Mouse (Mus musculus) bone marrow, adult 2 months (tissue): ENCODE measurements around the gene Ctxn1. TPM values are rescaled to one million over a fixed set of nuclear protein-coding genes. Genes with fewer than 3 reads are reported as not detected.

Experiments used
- H3K27ac ChIP-seq: fragments of 200-500 bp; 2 replicates; pipeline ENCODE4 v1.5.1; 2012; ENCODE audit warnings: low read depth, mild to moderate bottlenecking, control low read depth, inconsistent platforms, low read length; ENCODE audit not compliant: control insufficient read depth, poor library complexity, insufficient read depth
- H3K4me1 ChIP-seq: fragments of 200-500 bp; 2 replicates; pipeline ENCODE4 v1.6.1; 2011; ENCODE audit warnings: low read length; ENCODE audit not compliant: control insufficient read depth, insufficient read depth
- H3K4me3 ChIP-seq: fragments of 200-500 bp; replicated peaks from 2 replicates; pipeline ENCODE3; 2011; ENCODE audit warnings: mild to moderate bottlenecking, low read depth, low read length, control low read depth; ENCODE audit not compliant: control insufficient read depth
- CTCF ChIP-seq: fragments of 200-500 bp; IDR thresholded peaks from 2 replicates; pipeline ENCODE4 v1.5.1; 2011; ENCODE audit warnings: low read length, control low read depth; ENCODE audit not compliant: control insufficient read depth, insufficient read depth
- POLR2A ChIP-seq: fragments of 200-500 bp; IDR thresholded peaks from 2 replicates; pipeline ENCODE4 v1.6.1; 2011; ENCODE audit warnings: low read depth, mild to moderate bottlenecking, control low read depth, low read length, borderline replicate concordance; ENCODE audit not compliant: control insufficient read depth
- WGBS: fragments of 180-500 bp; shearing (Covaris S2); methylation state at CpG from one replicate; pipeline ENCODE4 v1.1.7; 2018; 5-methylcytosine and 5-hydroxymethylcytosine counted together
- polyA plus RNA-seq: library from polyadenylated mRNA; stranded (reverse); fragments of >200 nt; gene quantifications from 2 replicates; pipeline ENCODE4 v1.2.4, GENCODE M21; 2011; ENCODE audit warnings: low replicate concordance; ENCODE audit not compliant: missing spikeins, insufficient read depth, insufficient read length

Gene Ctxn1
- polyA plus RNA-seq, 1 experiment, result 3.8 TPM

- 90% methylated on average over 13 of the region's 13 CpGs for WGBS
- H3K27ac ChIP-seq, result no peak overlapping the region
- TF ChIP-seq CTCF, result no peak
- TF ChIP-seq POLR2A, result no peak
- no peak overlapping the region for H3K4me3 ChIP-seq
- no peaks in the 10 kb centered on the region for H3K4me1 ChIP-seq
Observed at GRCm38 (mm10) chr8:4245737-4246136, 13.3 kb downstream of the Ctxn1 start.

DNA sequence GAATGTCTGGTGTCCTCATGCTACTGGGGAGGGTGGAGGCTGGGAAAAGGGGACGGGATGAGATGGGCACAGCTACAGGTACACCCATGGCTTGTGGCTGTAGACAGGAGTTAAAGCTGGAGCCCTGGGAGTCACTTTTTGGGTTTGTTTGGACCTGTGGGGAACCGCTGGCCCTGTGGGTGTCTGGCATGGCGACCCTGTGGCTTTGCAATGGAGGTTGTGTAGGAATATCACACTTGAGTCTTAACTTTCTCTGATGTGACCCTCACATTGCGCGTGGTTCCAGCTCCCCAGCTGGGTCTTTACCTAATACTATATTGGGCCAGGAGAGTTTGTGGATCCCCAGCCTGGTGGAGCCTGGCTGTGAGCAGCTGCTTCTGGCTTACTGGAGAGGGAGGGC, 14.0 kb downstream of the Ctxn1 start:
- no peak overlapping the region for H3K4me3 ChIP-seq
- 94% methylated on average over 5 of the region's 5 CpGs for WGBS
- no peak overlapping the region for H3K27ac ChIP-seq
- TF ChIP-seq CTCF (no peak), POLR2A (no peak)
- H3K4me1 ChIP-seq, result no peaks in the 10 kb centered on the region; the same call in 1 of the 2 replicates

DNA sequence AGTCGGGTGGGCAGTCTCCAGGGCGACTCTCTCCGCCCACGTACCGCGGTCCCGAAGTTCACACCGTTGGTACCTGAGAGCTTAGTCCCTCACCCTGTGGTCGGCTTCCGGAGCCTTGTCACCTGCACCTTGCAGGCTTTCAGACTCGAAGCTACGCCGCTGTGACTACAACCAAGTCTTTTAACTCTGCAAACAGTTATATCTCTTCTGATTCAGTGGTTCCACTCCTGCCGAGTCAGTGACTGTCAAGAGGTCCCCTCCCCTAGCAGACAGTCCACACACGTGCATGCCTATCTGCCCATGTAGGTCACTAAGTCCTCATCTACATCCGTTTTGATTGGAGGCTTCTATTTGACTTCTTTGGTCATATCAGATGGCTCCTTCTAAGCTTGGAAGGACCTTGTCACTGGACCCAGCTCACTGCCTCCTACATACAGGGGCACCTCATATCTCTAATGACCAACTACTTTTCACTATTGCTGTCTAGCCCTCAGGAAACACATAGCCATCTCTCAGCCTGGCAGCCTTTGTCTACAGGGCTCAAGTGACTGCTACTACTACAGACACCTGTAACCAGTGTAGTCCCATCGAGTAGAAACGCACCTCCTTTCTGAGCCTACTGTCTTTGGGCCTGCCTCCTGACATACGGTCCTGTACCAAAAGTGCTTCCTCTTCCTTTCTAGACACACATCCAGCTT, 19.7 kb downstream of the Ctxn1 start:
- H3K4me3 ChIP-seq, result peak overlapping the region; percentile 98
- peak overlapping the region; percentile 91 for H3K27ac ChIP-seq
- WGBS, result 4% methylated on average over 19 of the region's 19 CpGs
- TF ChIP-seq POLR2A (no peak), CTCF (no peak)
- H3K4me1 ChIP-seq, result peaks cover 4% of the 10 kb centered on the region; the same call in 1 of the 2 replicates

DNA sequence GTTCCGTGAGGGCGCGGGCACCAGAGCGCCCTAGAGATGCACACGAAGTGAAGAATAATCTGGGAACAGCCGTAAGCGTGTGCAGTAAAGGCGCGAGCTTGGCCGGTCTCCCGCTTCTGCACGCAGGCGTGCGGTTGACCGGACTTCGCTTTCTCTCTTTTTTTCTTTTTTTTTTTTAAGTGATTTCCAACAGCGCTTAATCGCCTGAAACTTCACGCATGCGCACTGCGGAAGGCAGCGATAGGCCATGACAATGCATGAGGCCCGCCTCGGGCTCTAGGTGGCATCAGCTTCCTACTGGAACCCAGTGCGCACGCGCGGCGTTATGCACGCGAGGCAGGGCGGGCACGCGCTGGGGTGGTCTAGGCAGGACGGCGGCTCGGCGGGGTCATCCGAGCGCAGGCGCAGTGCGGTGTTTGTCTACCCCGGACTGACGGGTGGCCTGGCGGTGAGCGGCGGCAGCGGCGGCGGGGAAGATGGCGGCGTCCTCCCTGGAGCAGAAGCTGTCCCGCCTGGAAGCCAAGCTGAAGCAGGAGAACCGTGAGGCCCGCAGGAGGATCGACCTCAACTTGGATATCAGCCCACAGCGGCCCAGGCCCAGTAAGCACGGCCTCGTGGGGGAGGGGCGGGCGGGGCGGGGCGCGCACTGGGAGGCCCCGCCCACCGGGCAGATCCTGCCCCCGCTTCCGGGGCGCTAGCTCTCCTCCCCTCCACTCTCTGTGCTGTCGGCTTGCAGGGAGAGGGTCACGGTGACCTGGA, 20.5 kb downstream of the Ctxn1 start, which contains the start of the genes Map2k7 and Gm49320:
Map2k7 (plus strand) TSS at position 307 of the 759 bp plus-strand sequence.
Gm49320 (plus strand) TSS at position 432 of the 759 bp plus-strand sequence.
- Histone ChIP-seq H3K27ac (peak within 1 kb of the TSS; percentile 91), H3K4me3 (peak within 1 kb of the TSS; percentile 98), H3K4me1 (peaks cover 4% of the 10 kb centered on the region; the same call in 1 of the 2 replicates)
- under 1% methylated on average over 71 of the region's 71 CpGs for WGBS
- TF ChIP-seq CTCF (peak; percentile 19; the same call in 1 of the 2 replicates), POLR2A (peak; percentile 72; the same call in 1 of the 2 replicates)

DNA sequence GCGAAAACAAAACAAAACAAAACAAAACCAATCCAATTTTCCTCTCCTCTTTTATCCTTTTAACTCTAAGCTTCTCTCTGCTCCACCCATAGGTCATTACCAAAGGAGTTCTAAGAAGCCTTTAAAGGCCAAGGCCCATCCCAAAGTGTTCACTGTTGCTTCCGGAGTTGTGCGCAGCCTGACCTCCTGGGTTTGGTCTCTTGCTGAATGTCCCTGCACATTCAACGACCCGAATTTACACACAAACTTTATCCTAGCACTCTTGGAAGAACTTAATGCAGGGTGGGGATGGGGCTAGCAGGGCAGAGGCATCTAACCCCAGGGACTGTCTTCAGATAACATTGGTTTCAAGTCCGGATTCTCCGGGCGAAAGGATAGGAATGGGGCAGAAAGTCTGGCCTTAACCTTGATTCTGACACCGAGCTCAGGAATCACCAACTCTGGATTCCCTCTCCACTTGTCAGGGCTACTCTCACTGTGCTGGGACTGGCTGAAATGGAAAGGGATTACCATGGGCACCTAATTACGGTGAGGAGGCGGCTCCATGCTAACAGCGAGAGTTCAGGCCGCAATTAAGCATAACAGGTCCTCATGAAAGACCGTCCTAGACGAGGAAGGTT, 21.1 kb downstream of the Ctxn1 start:
- Histone ChIP-seq H3K27ac (peak overlapping the region; percentile 70), H3K4me3 (peak overlapping the region; percentile 98), H3K4me1 (peaks cover 4% of the 10 kb centered on the region; the same call in 1 of the 2 replicates)
- TF ChIP-seq CTCF (no peak), POLR2A (no peak)
- WGBS, result 17% methylated on average over 15 of the region's 15 CpGs

DNA sequence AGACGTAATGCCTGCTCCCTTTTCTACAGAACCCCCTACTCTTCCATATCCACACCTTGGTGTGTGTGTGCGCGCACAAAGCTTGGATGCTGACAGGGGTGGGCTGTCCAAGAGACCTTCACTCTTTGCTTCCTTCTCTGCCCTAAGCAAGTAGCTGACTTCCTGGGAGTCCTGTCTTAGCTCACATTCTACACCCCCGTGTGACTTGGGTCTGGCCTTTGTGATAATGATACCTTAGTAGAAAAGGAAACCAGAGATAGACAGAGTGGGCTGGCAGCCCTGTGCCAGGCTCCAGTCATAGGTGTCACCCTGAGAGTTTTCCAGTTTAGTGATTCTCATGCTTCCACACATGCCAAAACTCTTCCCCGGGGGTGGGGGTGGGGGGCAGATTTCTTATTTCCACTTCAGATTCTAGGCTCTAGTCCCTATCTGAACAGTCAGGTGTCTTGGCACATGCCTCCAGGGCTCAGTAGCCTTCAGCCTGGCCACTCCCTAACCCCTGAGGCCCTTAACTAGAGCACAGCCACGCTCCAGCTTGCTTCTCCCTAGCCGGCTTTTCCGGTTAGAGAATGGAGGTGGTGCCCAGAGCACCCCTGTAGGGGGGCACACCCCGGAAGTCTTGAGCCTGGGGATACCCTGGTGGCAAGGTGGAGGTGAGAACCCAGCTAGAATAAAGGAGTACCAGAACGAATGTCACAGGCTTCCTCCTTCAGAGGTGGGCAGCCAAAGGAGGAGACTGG, 28.3 kb downstream of the Ctxn1 start:
- no peak overlapping the region for H3K27ac ChIP-seq
- no peak overlapping the region for H3K4me3 ChIP-seq
- no peaks in the 10 kb centered on the region for H3K4me1 ChIP-seq
- no peak for TF ChIP-seq POLR2A
- TF ChIP-seq CTCF, result no peak
- 62% methylated on average over 10 of the region's 10 CpGs for WGBS

DNA sequence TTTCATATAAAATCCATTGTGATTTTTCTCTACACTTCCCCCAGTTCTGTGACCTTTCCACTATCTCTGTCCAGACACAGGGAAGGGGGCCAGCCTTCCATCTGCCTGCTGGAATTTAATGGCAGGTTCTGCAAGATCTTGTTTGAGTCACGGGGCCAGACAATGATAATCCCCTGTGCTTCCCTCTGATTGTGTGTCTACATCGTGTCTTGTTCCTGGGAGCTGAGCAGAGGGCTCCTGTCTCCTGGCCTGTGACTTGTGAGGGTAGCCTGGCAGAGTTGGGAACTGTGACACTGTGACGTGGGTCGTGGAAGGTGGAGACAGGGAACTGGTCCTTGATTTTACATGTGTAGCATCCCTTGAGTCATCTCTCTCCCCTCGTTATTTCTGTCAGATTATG, 29.3 kb downstream of the Ctxn1 start:
- H3K27ac ChIP-seq, result no peak overlapping the region
- WGBS, result 69% methylated on average over 5 of the region's 5 CpGs
- H3K4me1 ChIP-seq, result no peaks in the 10 kb centered on the region
- no peak for TF ChIP-seq POLR2A
- no peak overlapping the region for H3K4me3 ChIP-seq

- no peak for TF ChIP-seq CTCF
- no peak for TF ChIP-seq POLR2A
- H3K4me3 ChIP-seq, result no peak overlapping the region
- 86% methylated on average over 4 of the region's 4 CpGs for WGBS
- no peak overlapping the region for H3K27ac ChIP-seq
- H3K4me1 ChIP-seq, result no peaks in the 10 kb centered on the region
Observed at GRCm38 (mm10) chr8:4227919-4228318, 31.2 kb downstream of the Ctxn1 start.
